Mouse (Mus musculus) myocyte (in vitro differentiated cells): ENCODE measurements around the gene AA986860. TPM values are rescaled to one million over a fixed set of nuclear protein-coding genes. Genes with fewer than 3 reads are reported as not detected.

Source experiments
- H3K27me3 ChIP-seq: one replicate; pipeline ENCODE4 v1.6.1; 2011; ENCODE audit not compliant: control insufficient read depth, insufficient read depth, insufficient read length
- H3K36me3 ChIP-seq: one replicate; pipeline ENCODE4 v1.6.1; 2011; ENCODE audit not compliant: control insufficient read depth, insufficient read depth
- H3K4me2 ChIP-seq: one replicate; pipeline ENCODE4 v1.6.1; 2011; ENCODE audit warnings: low read depth, control low read depth
- H3K4me3 ChIP-seq: one replicate; pipeline ENCODE4 v1.5.1; 2011; ENCODE audit warnings: mild to moderate bottlenecking, control low read depth, moderate library complexity
- H3K79me2 ChIP-seq: one replicate; pipeline ENCODE4 v1.6.1; 2011; ENCODE audit not compliant: control insufficient read depth, insufficient read depth
- H3ac ChIP-seq: one replicate; pipeline ENCODE4 v1.6.1; 2011; ENCODE audit not compliant: control insufficient read depth, insufficient read length
- CEBPB ChIP-seq: IDR thresholded peaks from 2 replicates; pipeline ENCODE4 v1.6.1; 2011; ENCODE audit warnings: mild to moderate bottlenecking, moderate library complexity; ENCODE audit not compliant: poor library complexity, insufficient read depth, severe bottlenecking
- E2F4 ChIP-seq: IDR thresholded peaks from one replicate; pipeline ENCODE4 v1.6.1; 2011; ENCODE audit warnings: mild to moderate bottlenecking, control low read depth, moderate library complexity; ENCODE audit not compliant: insufficient read depth
- MAX ChIP-seq: IDR thresholded peaks from one replicate; pipeline ENCODE4 v1.6.1; 2011; ENCODE audit warnings: low read depth, mild to moderate bottlenecking, control low read depth
- MYOD1 ChIP-seq, 3 experiments: IDR thresholded peaks; one replicate each; pipeline ENCODE4 v1.6.1; 2011; ENCODE audit warnings: control low read depth in 2 of 3, low read depth in 2 of 3, mild to moderate bottlenecking in 2 of 3, moderate library complexity in 1 of 3; ENCODE audit not compliant: insufficient read length in 2 of 3, control insufficient read depth in 1 of 3
- MYOG ChIP-seq, 3 experiments: IDR thresholded peaks; one replicate each; pipeline ENCODE4 v1.6.1; 2011; ENCODE audit warnings: control low read depth in 2 of 3, low read depth in 2 of 3, mild to moderate bottlenecking in 2 of 3; ENCODE audit not compliant: insufficient read length in 2 of 3, control insufficient read depth in 1 of 3, insufficient read depth in 1 of 3
- POLR2A ChIP-seq: IDR thresholded peaks from one replicate; pipeline ENCODE4 v1.6.1; 2011; ENCODE audit warnings: low read depth, mild to moderate bottlenecking, control low read depth, moderate library complexity; ENCODE audit not compliant: insufficient read length
- POLR2AphosphoS2 ChIP-seq: IDR thresholded peaks from one replicate; pipeline ENCODE4 v1.6.1; 2011; ENCODE audit warnings: low read depth, control low read depth; ENCODE audit not compliant: insufficient read length
- REST ChIP-seq: IDR thresholded peaks from one replicate; pipeline ENCODE4 v1.6.1; 2011; ENCODE audit warnings: mild to moderate bottlenecking, control low read depth, moderate library complexity; ENCODE audit not compliant: insufficient read depth, insufficient read length
- SRF ChIP-seq: IDR thresholded peaks from one replicate; pipeline ENCODE4 v1.6.1; 2011; ENCODE audit warnings: low read depth; ENCODE audit not compliant: control insufficient read depth, insufficient read length
- TCF12 ChIP-seq: IDR thresholded peaks from one replicate; pipeline ENCODE4 v1.6.1; 2011; ENCODE audit warnings: mild to moderate bottlenecking, control low read depth; ENCODE audit not compliant: poor library complexity, insufficient read depth, severe bottlenecking
- TCF3 ChIP-seq: IDR thresholded peaks from one replicate; pipeline ENCODE4 v1.6.1; 2011; ENCODE audit warnings: low read depth, control low read depth; ENCODE audit not compliant: insufficient read length
- USF1 ChIP-seq: IDR thresholded peaks from one replicate; pipeline ENCODE4 v1.6.1; 2011; ENCODE audit warnings: low read depth, mild to moderate bottlenecking, control low read depth, moderate library complexity
- polyA plus RNA-seq: library from polyadenylated mRNA; unstranded; fragments of >200 nt; fragmentation: generic; extraction: Trizol; gene quantifications from one replicate; pipeline ENCODE4 v1.2.1, GENCODE M21; 2012; ENCODE audit warnings: missing spikeins

AA986860 gene
- 1.2 TPM for polyA plus RNA-seq

DNA sequence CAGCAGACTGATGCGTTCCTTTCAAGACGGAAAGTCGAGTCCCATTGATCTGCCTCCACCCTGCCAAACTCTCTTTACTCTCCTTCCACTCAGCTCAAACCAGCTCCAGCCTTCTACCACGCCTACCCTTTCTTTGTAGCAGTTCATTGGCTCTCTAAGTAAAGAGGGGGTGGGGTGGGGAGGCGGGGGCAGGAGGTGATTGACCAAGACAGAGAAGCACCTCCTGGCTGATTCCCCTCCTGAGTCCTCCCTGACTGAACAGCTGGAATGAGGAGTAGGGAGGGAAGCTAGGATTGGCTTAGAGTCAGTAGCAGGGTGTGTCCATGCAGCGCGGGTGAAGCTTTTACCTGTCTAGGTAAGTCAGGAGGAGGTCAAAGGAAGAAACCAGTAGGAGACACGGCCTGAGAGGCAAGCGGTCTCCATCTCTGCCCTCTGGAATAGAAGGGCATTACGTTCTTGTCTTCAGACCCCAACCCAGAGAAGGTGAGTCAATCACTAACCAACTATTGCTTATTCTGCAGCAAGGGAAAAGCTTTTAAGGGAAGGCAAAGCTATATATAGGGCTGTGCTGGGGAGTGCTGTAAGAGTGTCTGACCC lies at the start of gene AA986860:
AA986860 (plus strand) TSS at position 236 of the 597 bp plus-strand sequence.
- Histone ChIP-seq H3K36me3 (no peaks in the 10 kb centered on the region), H3K79me2 (no peaks in the 10 kb centered on the region), H3K4me3 (no peak within 1 kb of the TSS), H3ac (no peak within 1 kb of the TSS), H3K27me3 (no peaks in the 10 kb centered on the region), H3K4me2 (no peak within 1 kb of the TSS)
- TF ChIP-seq TCF12 = no peak
- no peak for TF ChIP-seq MYOD1 (IDR thresholded peaks at IDR 0.05; ENCODE audit: control insufficient read depth in 1 of 3, insufficient read length in 2 of 3, low read depth in 2 of 3)
- no peak for TF ChIP-seq MAX
- no peak for TF ChIP-seq CEBPB
- no peak for TF ChIP-seq POLR2AphosphoS2
- no peak for TF ChIP-seq SRF
- TF ChIP-seq TCF3 = no peak
- no peak for TF ChIP-seq USF1
- no peak for TF ChIP-seq E2F4

DNA sequence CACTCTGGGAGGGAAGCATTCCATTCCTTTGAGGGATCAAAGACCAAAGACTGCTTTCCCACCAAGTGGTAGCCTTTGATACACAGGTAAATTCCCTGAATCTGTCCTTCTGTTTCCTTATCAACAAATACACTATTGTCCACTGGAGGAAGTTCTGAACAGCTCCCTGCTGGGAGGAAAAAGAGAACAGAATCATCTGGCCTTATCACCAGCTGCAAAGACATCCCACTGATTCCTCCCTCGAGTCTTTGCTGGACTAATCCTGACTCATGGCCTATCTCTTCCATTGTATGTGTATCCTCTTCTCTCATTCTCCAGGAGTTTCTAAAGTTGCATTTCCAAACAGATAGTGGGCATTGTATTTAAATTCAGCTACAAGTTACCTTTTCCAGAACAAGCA lies 47.9 kb upstream of the AA986860 start:
- Histone ChIP-seq H3K4me2 (no peak overlapping the region), H3ac (no peak overlapping the region), H3K36me3 (no peaks in the 10 kb centered on the region), H3K27me3 (no peaks in the 10 kb centered on the region), H3K4me3 (no peak overlapping the region), H3K79me2 (no peaks in the 10 kb centered on the region)
- TF ChIP-seq POLR2A (no peak), REST (no peak), SRF (no peak), CEBPB (no peak), MYOD1 (IDR thresholded peaks at IDR 0.05; ENCODE audit: control insufficient read depth in 1 of 3, insufficient read length in 2 of 3, low read depth in 2 of 3) (no peak), MYOG (IDR thresholded peaks at IDR 0.05; ENCODE audit: control insufficient read depth in 1 of 3, insufficient read depth in 1 of 3, insufficient read length in 2 of 3, low read depth in 2 of 3) (no peak), E2F4 (no peak), USF1 (no peak), TCF3 (no peak), TCF12 (no peak)

DNA sequence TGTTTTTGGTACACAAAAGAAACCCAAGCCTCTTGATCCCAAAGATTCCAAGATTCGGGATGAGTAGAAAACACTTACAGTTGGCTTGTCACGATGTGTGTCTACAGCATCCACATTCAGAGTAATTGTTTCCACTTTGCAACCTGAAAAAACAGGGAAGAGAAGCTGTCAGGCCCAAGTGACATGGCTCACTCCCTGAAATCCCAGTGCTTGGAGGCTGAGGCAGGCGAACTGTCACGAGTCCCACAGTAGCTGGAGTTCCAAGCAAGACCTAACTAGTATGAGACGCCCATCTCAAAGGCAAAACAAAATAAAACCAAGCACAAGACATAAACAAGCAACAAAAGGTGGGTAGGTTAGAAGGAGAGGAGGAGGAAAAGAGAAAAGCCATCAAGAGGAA lies 33.2 kb upstream of the AA986860 start:
- no peaks in the 10 kb centered on the region for H3K79me2 ChIP-seq
- peaks cover 15% of the 10 kb centered on the region for H3K36me3 ChIP-seq
- H3K27me3 ChIP-seq = no peaks in the 10 kb centered on the region
- H3K4me3 ChIP-seq = no peak overlapping the region
- H3K4me2 ChIP-seq = no peak overlapping the region
- H3ac ChIP-seq = no peak overlapping the region
- TF ChIP-seq E2F4 = no peak
- no peak for TF ChIP-seq MYOG (IDR thresholded peaks at IDR 0.05; ENCODE audit: control insufficient read depth in 1 of 3, insufficient read depth in 1 of 3, insufficient read length in 2 of 3, low read depth in 2 of 3)
- no peak for TF ChIP-seq POLR2AphosphoS2
- TF ChIP-seq SRF = no peak
- TF ChIP-seq USF1 = no peak
- no peak for TF ChIP-seq TCF3
- TF ChIP-seq MAX = no peak
- no peak for TF ChIP-seq CEBPB
- TF ChIP-seq POLR2A = no peak
- no peak for TF ChIP-seq TCF12
- TF ChIP-seq MYOD1 (IDR thresholded peaks at IDR 0.05; ENCODE audit: control insufficient read depth in 1 of 3, insufficient read length in 2 of 3, low read depth in 2 of 3) = no peak
- TF ChIP-seq REST = no peak

DNA sequence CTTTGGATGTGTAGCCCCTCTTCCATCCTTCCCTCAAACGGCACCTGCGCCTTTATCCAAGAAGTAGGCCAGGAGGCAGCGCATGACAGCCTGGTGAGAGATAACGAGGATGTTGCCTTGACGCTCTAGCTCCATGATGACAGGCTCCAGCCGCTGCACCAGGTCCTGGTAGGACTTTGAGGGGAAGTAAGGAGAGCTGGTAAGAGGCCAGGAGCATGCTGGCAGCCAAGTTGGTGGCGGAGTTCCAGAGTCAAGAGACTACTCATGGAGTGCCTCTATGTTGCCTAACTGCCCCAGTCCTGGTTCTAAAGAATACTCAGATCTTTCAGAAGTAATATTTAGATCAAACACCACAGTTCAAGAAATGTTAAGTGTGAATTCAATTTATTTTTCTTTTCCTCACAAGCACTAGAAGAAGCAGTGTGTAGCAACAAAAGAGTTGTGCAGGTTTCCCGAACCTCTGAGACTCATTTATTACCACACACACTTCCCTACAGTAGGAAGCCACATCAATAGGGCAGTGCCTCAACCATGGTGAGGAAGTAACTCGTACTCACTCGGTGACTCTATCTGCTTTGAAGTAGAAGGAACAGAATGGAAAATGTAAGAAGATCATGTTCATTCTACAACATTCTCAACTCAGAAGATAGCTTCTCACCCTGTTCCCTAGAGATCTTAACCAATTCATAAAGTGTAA lies 31.7 kb upstream of the AA986860 start:
- Histone ChIP-seq H3K4me2 (no peak overlapping the region), H3K4me3 (no peak overlapping the region), H3K79me2 (no peaks in the 10 kb centered on the region), H3K27me3 (no peaks in the 10 kb centered on the region), H3ac (no peak overlapping the region), H3K36me3 (peaks cover 18% of the 10 kb centered on the region)
- no peak for TF ChIP-seq POLR2AphosphoS2
- no peak for TF ChIP-seq SRF
- TF ChIP-seq TCF12 = no peak
- TF ChIP-seq MYOD1 (IDR thresholded peaks at IDR 0.05; ENCODE audit: control insufficient read depth in 1 of 3, insufficient read length in 2 of 3, low read depth in 2 of 3) = no peak
- no peak for TF ChIP-seq REST
- no peak for TF ChIP-seq MYOG (IDR thresholded peaks at IDR 0.05; ENCODE audit: control insufficient read depth in 1 of 3, insufficient read depth in 1 of 3, insufficient read length in 2 of 3, low read depth in 2 of 3)
- no peak for TF ChIP-seq TCF3
- TF ChIP-seq MAX = no peak
- no peak for TF ChIP-seq E2F4
- no peak for TF ChIP-seq USF1
- TF ChIP-seq CEBPB = no peak
- TF ChIP-seq POLR2A = no peak

DNA sequence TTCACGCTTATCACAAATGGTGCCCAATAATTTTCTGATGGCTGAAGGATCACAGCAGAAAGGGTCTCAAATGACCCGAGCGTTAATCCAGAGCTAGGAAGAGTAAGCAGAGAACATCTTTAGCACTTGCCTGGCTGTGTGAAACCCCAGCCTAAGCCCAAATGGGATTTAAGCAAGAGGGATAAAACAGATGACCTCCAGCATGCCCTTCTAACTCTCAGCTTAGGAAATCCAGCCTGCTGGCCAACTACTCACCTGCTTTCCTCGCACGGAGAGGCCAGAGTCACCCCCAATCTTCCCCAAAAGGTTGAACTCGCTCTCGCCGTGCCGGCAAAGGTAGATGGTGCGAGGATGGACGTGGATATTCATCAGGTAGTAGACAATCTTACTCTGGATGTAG lies 29.8 kb upstream of the AA986860 start:
- Histone ChIP-seq H3ac (no peak overlapping the region), H3K36me3 (peaks cover 18% of the 10 kb centered on the region), H3K4me3 (no peak overlapping the region), H3K79me2 (no peaks in the 10 kb centered on the region), H3K27me3 (no peaks in the 10 kb centered on the region), H3K4me2 (no peak overlapping the region)
- TF ChIP-seq MYOG (IDR thresholded peaks at IDR 0.05; ENCODE audit: control insufficient read depth in 1 of 3, insufficient read depth in 1 of 3, insufficient read length in 2 of 3, low read depth in 2 of 3) (no peak), USF1 (no peak), REST (no peak), SRF (no peak), POLR2AphosphoS2 (no peak), MYOD1 (IDR thresholded peaks at IDR 0.05; ENCODE audit: control insufficient read depth in 1 of 3, insufficient read length in 2 of 3, low read depth in 2 of 3) (no peak), E2F4 (no peak), MAX (no peak), POLR2A (no peak), CEBPB (no peak), TCF12 (no peak), TCF3 (no peak)
